Mouse (Mus musculus) embryo, embryonic 10.5 days (tissue): ENCODE results near the gene Psmb11.
"Not testable (repeated sequence)": the region's sequence is repeated elsewhere in the genome, so short reads cannot be mapped to it uniquely, and the experiment has no call there.

Experiments used
- DNase-seq: peaks from one replicate; pipeline ENCODE4 v3.0.0-alpha.2; 2015; ENCODE audit warnings: low spot score

Gene Psmb11

DNA sequence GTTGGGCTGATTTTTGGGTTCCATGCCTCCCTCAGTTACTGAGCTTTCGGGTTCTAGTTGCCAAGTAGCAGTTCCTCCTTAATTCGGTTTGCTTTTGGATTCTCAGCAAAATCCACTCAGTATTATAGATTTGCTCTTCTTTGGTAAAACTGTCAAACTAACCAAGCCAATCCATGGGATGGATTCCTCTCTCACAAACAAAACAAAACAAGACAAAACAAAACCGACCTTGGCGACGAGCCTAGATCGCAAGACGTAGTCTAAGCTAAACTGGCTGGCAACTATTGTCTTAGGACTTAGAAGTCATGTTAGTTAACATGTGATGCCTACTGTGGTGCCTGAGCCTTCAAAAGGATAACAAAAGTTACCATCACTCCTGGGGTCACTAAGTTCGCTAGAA, 17.5 kb upstream of the Psmb11 start:
- no peak for DNase-seq

- DNase-seq: peak; percentile 85
Measured at GRCm38 (mm10) chr14:54605752-54606321, 15.4 kb upstream of the Psmb11 start, which contains the start of gene 4931414P19Rik. Gene 4931414P19Rik (minus strand): TSS chr14:54605993.

DNA sequence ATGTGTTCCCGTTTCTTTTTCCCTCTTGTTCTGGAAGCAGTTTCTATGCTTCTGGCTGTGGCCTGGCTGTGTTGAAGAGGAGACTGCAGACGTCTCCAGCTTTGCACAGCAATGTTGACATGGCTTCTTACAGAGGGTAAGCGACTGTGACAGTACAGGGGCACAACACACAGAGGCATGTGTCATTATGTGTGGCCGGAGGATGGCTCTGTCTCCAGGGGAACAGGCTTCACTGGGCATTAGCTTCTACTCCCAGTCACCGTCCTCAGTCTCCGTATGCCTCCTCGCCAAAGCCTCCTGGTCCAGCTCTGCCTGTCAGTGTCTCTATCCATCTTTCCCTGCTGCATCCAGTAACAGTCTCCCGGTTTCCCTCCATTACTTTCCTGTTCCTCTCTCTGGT, 14.0 kb upstream of the Psmb11 start:
- DNase-seq: no peak

DNA sequence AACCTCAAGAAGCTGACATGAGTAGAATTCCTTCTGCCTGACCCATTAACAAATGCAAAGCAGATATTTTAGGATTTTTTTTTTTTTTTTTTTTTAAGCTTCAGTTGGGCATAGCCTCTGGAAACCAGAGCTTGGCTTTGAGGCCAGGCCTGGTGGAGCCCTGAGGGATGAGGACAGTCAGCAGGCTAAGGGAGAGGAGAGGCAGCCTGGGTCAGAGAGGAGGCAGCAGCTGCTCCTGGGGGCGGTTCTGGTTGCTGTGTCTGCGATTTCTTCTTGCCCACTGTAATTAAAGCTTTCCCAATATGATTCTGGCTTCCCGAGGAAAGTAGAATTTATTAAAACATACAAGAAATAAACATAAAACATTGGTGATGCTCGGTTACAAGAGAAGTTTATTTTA, 12.0 kb upstream of the Psmb11 start:
- DNase-seq: no peak

GRCm38 (mm10) chr14:54609962-54610361, 11.3 kb upstream of the Psmb11 start:
- peak; percentile 61 for DNase-seq

DNA sequence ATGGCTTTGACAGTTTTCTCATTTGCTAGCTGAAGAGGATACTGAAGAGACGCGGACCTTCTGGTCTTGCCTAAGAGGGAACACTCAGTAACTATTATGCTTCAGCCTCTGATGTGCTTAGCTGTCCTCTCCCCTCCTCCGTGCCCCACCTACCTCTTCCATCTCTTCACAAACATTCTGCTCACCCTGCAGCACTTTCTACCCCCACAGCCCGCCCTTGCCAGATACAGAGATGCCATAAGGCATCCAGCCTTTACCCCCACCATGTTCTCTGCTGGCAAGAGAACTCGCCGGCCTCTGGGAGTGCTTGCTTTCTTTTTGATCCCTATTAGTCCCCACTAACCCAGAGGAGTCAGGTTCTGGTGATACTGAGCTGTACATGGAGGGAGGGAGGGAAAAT, 10.6 kb upstream of the Psmb11 start:
- DNase-seq: no peak

GRCm38 (mm10) chr14:54614130-54614529, 7.1 kb upstream of the Psmb11 start:
- DNase-seq: not testable (repeated sequence)

- no peak for DNase-seq
Measured at GRCm38 (mm10) chr14:54616226-54616825, 4.9 kb upstream of the Psmb11 start.

DNA sequence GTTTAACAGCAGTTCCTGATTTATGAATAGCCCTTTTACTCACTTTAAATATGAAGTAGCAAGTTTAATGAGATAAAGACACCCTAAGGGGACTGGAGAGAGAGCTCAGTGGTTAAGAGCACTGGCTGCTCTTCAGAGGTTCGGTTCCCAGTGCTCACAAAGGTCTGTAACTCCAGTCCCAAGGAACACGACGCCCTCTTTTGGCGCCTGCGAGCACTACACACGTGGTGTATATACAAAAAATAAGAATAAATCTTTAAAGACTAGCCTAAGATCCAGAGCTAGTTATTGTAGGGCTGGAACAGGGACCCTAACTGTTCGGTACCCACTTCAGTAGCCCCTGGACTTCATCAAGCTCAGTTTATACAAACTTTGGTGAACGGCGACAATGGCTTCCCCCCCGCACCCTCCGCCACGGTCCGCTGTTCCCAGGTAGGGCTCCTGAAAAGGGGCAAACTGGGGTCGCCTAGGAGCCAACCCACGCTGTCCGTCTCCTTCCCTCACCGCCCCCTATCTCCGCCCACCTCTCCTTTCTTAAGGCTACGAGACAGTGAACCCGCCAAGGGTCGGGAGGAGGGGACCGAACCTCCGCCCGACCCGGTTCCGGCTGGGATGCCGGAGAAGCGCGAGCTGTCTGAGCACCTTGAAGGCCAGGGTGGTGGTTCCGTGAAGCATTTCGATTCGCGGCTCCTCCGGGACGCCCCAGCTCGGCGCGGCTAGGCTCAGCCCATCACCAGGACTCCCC, 3.9 kb upstream of the Psmb11 start:
- peak; percentile 47 for DNase-seq

DNA sequence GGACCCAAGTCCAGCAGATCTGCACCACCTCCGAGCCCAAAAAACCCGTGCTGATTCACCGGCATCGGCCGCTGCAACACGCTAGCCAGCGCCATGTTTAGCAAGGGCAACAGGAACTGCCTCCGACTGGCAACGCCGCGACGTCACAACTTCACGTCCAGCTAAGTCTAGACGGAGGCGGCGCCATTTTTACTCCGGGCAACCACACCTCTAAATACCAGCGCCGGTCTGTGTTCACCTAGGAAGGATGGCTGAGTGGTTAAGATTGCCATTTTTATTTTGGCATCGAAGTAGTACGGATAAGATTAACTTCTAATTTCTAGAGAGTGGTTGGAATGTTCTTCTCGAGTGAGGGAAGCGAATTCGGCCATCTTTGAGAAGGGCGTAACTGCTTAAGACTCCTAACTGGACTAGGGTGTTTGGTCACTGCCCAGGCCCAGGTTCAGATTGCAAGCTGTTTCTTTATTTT, 3.3 kb upstream of the Psmb11 start, which contains the start of gene Psmb5:
Gene Psmb5, minus strand, starts transcription at position 126 of the 469 bp plus-strand sequence.
- peak; percentile 95 for DNase-seq

DNA sequence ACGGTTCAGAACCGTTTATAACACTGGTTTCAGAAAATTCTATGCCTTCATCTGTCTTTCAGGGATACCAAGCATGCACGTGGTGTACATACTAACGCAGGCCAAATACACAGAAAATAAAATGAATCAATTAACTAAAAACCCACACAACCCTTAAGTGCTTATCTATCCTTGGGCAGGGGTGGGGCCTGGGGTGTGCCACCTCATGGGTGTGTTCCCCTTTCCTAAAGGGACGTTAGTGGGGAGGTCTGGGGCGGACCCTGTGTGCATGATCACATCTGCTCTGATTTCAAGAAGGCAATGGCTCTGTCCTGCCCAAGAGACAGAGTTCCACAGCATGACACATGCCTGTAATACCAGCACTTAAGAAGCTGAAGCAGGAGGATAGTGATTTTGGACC, 2.1 kb downstream of the Psmb11 start:
- DNase-seq: no peak

- DNase-seq: no peak
Measured at GRCm38 (mm10) chr14:54624976-54625375, 3.7 kb downstream of the Psmb11 start.

- no peak for DNase-seq
Measured at GRCm38 (mm10) chr14:54628103-54628502, 6.9 kb downstream of the Psmb11 start.

GRCm38 (mm10) chr14:54629797-54630196, 8.6 kb downstream of the Psmb11 start:
- DNase-seq: no peak

- no peak for DNase-seq
Measured at GRCm38 (mm10) chr14:54630583-54631239, 9.5 kb downstream of the Psmb11 start.

GRCm38 (mm10) chr14:54631240-54631599, 10.0 kb downstream of the Psmb11 start:
- no peak for DNase-seq

GRCm38 (mm10) chr14:54632252-54632651, 11.0 kb downstream of the Psmb11 start:
- no peak for DNase-seq

DNA sequence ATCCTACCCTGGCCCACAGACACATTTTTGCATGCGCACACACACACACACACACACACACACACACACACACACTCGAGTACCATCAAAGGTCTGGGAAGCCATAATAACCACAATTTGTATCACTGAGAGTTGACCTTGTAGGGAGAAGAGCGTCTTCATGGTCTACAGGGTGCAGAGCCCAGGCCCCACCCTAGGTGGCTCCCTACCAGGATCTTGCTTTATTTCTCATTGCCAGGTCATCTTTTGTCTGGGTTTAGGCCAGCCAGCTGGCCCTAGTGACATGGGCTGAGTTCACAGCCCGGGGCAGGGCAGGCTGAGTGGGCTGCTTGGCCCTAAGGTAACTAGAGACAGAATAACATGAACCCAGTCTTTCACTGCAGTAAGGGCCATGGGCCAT, 12.9 kb downstream of the Psmb11 start:
- peak; percentile 30 for DNase-seq

GRCm38 (mm10) chr14:54636954-54637353, 15.7 kb downstream of the Psmb11 start:
- peak; percentile 70 for DNase-seq

- no peak for DNase-seq
Measured at GRCm38 (mm10) chr14:54638210-54638609, 17.0 kb downstream of the Psmb11 start.

GRCm38 (mm10) chr14:54640121-54640520, 18.9 kb downstream of the Psmb11 start:
- peak; percentile 30 for DNase-seq

DNA sequence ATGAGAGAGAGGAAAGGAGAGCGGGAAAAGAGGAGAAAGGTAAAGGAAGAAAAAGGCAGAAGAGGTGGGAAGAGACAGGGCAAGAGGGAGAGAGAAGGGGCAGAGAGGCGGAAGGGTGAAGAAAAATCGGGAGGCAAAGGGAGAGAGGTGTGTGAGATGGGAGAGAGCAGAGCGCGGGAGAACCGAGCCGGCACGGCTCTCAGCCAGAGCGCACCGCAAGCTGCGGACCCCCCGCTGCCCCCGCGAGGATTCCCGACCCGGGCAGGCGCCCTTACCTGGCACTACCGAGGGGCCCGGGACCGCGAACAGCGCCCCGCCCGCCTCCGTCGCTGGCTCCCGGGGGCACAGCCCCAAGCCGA, 19.7 kb downstream of the Psmb11 start, which contains the start of gene Gm17606:
Gene Gm17606, plus strand, starts transcription at position 7 of the 359 bp plus-strand sequence.
- no peak for DNase-seq
